Mouse (Mus musculus) MEL (cell line): ENCODE data around the gene Gdf5.

ENCODE experiments used
- GABPA ChIP-seq: IDR thresholded peaks from 2 replicates; pipeline ENCODE4 v1.6.1; 2012; ENCODE audit warnings: low read depth, mild to moderate bottlenecking, inconsistent platforms, low read length, improper control_type of control experiment, moderate library complexity
- POLR2A ChIP-seq, 2 experiments: IDR thresholded peaks; 2 replicates each; pipeline ENCODE4 v1.6.1; 2011 to 2012; ENCODE audit warnings: low read length in 2 of 2, mild to moderate bottlenecking in 2 of 2, control low read depth in 1 of 2, improper control_type of control experiment in 1 of 2, low read depth in 1 of 2, moderate library complexity in 1 of 2; ENCODE audit not compliant: control insufficient read depth in 1 of 2, insufficient read depth in 1 of 2, poor library complexity in 1 of 2
- USF2 ChIP-seq, 2 experiments: IDR thresholded peaks; 2 replicates each; pipeline ENCODE4 v1.6.1; 2011 to 2012; ENCODE audit warnings: improper control_type of control experiment in 2 of 2, low read length in 2 of 2, borderline replicate concordance in 1 of 2, inconsistent platforms in 1 of 2, low read depth in 1 of 2, mild to moderate bottlenecking in 1 of 2; ENCODE audit not compliant: insufficient read depth in 1 of 2

DNA sequence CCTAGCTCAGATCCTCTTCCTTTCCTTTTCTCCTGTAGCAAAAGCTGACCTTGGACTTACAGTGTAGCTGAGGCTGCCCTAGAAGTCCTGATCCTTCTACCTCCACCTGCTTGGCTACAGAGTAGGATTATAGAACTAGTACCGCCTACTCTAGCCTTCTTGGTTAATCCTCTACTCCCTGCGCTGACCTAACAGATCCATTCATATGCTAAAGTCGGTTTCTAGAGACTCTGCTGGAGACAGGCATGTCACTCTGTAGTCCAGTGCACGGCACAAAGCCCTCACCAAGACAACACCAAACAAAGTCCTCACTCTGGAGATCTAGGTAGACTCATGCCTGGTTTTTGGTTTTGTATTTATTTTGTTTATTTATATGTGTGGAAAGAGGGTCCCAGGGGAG, 1.3 kb upstream of the Gdf5 start:
- TF ChIP-seq USF2 (IDR thresholded peaks at IDR 0.05; ENCODE audit: borderline replicate concordance in 1 of 2, insufficient read depth in 1 of 2, low read depth in 1 of 2, low read length in 2 of 2) (no peak), GABPA (no peak), POLR2A (IDR thresholded peaks at IDR 0.05; ENCODE audit: control insufficient read depth in 1 of 2, insufficient read depth in 1 of 2, low read depth in 1 of 2, low read length in 2 of 2, poor library complexity in 1 of 2) (no peak)
